Mouse (Mus musculus) brain, embryonic 14.5 days (tissue): Measurements from ENCODE around the gene Pten.

Experiments
- CTCF ChIP-seq: fragments of 200-500 bp; IDR thresholded peaks from 2 replicates; pipeline ENCODE4 v1.5.1; 2012; ENCODE audit warnings: inconsistent platforms, mild to moderate bottlenecking, moderate library complexity, borderline replicate concordance; ENCODE audit not compliant: insufficient read depth, insufficient read length; ENCODE audit errors: extremely low read depth
- POLR2A ChIP-seq: fragments of 200-500 bp; IDR thresholded peaks from 2 replicates; pipeline ENCODE4 v1.6.1; 2012; ENCODE audit warnings: mild to moderate bottlenecking, inconsistent platforms, borderline replicate concordance; ENCODE audit not compliant: poor library complexity, insufficient read depth, insufficient read length, severe bottlenecking; ENCODE audit errors: extremely low read depth

DNA sequence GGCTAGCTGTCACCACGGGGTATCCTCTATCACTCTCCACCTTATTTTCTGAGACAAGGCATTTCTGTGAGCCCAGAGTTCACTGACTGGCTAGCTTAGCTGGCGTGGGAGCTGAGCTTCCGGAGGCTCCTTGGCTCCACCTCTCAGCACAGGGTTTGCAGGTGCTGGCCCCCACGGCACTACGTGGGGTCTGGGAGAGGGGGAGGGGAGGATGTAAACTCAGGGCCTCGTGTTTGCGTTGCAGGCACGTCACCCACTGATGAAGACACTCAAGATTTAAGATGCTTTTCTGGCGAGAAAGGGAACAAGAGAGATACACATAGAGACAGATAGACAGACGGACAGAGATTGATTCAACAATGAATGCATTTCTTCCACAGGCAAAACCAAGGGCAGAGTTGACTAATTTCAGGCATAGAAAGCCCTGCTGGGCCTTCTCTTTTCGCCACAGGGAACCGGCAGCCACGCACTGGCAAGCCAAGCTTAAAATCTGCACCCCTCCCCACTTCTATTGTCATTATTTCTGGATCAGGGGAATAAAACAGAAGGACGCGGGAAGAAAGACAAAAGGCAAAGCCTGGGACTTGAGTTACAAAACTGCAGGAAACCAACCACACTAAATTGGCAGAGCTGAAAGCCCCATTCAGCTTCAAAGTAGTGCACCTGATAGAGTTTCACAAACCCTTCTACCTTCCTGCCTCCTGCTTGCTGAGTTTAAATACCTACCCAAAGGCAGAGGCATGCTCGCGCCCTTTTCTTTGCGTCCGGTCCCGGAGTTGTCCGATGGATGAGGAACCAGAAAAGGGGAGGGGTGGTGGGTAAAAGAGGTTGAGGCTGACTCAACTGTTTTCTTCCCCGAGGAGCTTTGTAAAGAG, 30.6 kb upstream of the Pten start:
- TF ChIP-seq POLR2A: no peak
- no peak for TF ChIP-seq CTCF
